Mouse (Mus musculus) telencephalon, adult 2 months (tissue): ENCODE results near the gene Eps8.

ENCODE experiments used
- DNase-seq: peaks from one replicate; pipeline ENCODE4 v3.0.0-alpha.2; 2011; ENCODE audit warnings: low read depth, low spot score

Gene Eps8

GRCm38 (mm10) chr6:137570019-137570418, 84.7 kb downstream of the Eps8 start:
- no peak for DNase-seq

- DNase-seq, result no peak
Observed at GRCm38 (mm10) chr6:137569071-137569470, 85.6 kb downstream of the Eps8 start.

DNA sequence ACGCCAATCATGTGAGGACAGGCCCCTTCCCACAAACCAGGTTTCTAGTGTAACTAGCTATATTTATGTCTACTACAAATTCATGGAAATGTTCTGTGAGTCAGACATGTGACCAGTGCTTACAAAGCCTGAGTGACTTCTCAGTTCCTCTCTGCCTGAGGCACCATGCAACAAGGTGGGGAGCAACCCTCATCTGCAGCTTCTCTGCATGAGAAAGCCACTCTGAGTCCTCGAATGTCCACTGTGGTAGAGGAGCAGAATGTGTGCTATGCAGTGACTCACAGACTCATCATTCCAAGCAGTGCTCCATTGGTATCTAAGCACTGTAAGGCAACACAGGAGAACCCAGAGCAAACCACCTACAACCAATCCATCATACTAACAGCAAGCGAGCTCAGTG, 88.8 kb downstream of the Eps8 start:
- DNase-seq, result no peak

DNA sequence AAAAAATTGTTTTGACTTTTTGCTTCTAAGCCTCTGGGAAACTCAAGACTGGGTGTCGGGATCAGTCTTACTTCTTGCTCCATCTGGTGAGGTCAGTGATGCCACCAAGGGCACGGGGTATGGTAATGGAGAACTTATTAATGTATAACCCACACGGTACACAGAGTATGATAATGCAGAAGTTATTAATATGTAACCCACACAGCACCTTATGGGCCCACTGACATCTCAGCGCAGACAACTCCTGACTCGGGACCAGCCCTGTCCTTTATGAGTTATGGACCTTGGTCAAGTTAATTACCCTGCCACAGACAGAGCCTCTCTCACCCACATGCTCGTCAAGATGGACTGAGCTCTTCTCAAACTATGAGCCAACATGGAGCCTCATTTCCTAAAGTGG, 89.2 kb downstream of the Eps8 start:
- no peak for DNase-seq

GRCm38 (mm10) chr6:137560358-137560859, 94.3 kb downstream of the Eps8 start:
- DNase-seq, result no peak

DNA sequence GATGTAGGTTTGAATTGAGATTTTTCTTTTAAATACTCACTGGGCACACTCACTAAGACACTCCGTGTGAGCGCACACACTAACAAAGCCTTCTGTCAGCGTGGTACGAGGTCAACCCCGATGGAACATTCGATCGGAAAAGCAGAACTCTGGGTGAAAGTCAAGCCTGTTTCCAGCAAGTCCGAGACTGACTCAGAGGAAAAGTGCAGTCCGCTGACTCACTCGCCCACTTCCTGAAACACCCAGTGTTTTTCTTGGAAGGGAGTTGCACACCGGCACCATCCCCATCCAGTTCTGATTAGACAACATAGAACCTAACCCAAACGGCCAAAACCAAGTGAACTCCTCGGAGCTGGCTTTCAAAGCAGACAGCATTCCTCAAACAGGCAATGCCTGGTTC, 95.8 kb downstream of the Eps8 start:
- DNase-seq, result no peak

DNA sequence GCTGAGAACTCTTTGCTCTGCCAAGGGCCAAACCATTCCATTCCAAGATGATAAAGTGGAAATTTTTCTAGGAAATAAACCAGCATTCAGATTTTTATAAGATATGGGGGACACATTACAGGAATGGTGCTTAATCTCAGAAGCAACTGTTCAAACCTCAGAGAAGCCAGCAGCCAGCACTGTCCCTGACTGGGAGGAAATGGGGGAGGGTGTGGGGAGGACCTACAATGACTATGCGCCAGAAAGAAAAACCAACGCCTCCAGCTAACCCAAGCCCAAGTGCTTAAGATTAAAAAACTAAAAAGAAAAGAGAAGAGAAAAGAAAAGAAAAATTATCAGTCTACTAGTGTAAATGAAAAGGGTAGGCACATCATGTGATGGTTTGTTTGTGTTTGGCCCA, 97.0 kb downstream of the Eps8 start:
- no peak for DNase-seq

GRCm38 (mm10) chr6:137557159-137557558, 97.5 kb downstream of the Eps8 start:
- DNase-seq, result no peak

GRCm38 (mm10) chr6:137556636-137557035, 98.0 kb downstream of the Eps8 start:
- DNase-seq, result no peak

DNA sequence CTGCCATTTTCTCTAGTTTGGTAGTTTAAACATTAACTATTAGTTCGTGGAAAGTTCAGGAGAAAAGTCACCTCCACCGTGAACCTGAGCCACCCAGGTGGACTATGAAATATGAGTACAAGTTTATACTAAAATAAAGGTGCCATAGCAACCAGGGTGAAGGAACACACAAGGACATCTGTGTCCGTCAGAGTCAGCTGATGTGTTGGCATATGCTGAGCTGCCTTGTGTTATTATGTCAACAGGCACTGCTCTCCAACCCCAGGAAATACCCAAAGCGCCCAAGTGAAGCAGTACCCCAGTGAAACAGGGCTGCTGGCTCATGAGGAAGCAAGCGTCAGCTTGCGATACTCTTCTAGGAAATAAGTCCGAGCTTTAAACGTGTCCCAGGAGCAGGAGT, 104.5 kb downstream of the Eps8 start:
- no peak for DNase-seq

GRCm38 (mm10) chr6:137548613-137549012, 106.1 kb downstream of the Eps8 start:
- no peak for DNase-seq

DNA sequence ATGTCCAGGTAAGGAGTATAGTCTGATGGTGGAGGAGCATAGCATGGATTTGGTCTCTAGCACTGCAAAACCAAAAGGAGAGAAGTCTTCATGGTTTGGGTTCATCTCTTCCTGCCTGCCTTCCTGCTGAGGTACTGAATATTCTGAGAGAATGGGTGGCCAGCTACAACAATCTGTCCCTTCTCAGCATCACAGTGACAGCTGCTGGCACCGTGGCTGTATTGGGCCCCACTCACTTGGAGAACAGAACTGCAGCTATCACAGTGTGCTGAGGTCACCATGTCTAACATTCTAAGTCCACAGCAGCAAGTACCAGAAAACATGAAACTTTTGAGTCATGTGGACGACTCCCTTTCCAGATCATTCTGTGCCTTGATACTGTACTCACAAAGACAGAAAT, 107.1 kb downstream of the Eps8 start:
- DNase-seq, result no peak

DNA sequence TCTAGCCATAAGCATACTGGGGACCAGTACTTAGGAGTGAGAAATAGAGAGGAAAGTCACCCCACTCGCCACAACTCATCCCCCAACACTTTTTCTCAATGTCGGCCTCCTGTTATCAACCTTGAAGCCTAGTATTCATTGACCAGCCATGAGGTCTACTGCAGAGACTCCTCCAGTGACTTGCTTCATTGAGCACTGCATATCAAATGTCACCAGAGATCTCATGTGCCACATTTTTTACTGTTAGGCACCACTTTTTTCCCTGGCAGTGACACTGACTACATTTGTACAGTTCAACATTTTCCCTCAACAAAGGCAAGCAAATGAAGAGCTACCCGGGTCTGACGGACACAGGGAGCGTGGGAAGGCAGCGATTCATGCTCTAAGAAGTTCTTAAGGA, 108.6 kb downstream of the Eps8 start:
- no peak for DNase-seq

GRCm38 (mm10) chr6:137545341-137545740, 109.3 kb downstream of the Eps8 start:
- no peak for DNase-seq

DNA sequence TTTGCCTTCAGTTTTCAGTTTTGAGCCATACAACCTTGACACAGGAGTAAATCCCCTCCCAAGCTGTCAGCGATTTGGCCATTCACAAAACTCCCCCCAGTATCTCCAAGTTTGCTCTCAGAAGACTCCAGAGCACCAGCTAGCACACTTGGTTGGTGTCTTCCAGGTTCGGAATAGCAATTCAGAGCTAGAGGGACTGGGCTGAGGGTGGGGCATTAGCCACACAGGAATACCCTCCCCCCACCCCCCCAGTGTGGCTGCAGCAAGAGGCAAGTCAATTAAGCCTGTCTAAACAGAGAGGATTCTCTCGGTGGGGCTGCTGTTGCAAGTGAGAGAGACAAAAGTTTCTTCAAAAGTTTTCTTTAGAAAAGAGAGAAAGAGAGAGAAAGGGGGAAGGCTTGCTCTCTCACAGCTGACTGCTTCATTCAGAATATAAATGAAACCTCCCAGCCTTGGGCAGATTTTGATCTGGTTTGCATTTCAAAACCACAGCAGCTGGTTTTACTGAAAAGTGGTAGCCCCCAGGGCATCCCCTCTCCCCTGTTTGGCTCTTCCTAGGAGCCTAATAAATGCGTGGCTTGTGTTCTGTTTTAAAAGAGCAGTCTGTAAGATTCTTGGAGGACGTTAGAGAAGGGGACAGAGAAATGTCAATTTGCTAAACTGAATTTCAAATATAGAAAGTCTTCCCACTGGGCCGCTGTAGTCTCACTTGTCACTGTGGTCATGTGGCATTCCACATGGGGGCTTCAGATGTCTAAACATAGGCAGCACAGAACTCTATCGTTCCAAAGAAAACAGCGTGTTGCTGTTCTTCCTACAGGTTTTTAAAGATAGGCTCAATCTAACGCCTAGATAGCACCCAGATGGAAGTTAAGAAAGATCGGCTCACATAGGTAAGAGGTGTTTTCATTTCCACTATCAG, 112.2 kb downstream of the Eps8 start:
- DNase-seq, result no peak

DNA sequence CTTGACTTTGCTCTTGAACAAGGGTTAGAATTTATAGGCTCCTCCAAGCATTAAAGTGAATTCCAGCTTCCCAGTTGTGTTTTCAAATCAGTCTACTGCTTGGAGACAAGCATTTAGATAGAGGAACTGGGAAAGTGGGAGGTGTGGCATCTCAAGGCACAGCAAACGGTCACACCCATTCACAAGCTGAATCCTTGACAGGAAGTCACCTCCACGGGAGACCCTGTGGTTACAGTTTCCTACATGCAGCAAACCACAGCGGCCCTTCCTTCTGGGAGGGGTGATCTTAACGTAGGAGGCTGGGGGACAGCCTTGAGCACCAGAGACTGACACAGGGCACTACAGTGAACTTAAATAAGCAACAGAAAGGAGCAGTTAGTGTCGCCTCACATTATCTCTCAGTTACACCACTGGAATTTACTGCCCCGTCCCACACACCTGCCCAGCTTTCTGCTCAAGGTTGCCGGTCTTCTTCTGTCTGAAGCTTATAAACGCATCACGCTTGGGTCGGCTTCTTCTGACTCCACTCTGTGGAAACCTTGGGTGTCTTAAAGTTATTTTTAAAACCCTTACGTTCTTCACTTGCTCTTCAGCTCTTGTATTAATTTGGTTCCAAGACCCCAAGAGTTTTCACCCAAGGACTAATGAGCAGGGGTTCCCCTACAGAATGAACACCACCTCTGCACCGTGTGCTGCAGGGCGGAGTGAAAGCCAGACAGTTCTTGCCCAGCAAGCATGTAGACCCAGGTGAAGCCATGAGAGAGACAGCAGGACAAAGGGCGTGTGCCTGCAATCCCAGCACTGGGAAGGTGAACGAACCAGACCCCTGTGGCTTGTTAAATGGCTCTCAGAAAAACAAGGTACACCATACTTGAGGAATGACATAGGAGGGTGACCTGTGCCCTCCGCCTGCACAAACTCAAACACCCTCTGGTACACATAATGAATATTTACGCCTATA, 113.2 kb downstream of the Eps8 start:
- DNase-seq, result no peak

DNA sequence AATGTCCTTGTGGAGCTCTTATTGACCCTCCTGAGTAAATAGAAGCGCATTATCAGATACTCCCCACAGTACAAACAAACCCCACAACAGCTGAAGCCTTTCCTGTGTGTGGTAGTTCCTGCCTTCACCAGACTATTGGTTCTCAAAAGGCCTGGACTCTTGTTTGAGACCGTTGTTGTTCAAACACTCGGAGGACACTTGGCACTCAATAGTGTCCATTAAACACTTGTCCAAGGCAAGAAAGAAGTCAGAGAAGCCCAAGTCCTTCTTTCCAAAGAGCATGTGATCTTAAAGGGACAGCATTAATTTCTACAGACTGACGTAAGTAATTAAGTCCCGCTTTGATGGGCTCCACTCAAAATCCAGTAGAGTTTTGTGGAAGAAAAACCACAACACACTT, 113.9 kb downstream of the Eps8 start:
- no peak for DNase-seq

DNA sequence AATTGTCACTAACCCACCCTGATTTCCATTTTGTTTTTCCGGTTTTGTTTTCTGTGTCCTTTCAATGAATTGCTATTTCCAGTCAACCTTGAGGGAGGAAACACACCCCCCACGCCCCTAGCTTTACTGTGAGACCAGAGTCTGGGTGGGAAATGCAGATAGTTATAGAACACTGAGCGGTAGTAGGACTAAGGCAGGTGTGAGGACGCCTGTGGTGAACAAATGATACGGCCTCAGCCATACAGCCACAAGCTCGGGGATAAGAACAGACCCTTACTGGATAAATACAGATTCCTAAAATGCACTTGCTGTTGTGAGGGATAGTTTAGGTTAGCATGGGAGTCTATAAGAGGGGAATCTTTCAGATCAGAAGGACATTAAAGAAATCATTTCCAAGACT, 114.3 kb downstream of the Eps8 start:
- DNase-seq, result no peak

DNA sequence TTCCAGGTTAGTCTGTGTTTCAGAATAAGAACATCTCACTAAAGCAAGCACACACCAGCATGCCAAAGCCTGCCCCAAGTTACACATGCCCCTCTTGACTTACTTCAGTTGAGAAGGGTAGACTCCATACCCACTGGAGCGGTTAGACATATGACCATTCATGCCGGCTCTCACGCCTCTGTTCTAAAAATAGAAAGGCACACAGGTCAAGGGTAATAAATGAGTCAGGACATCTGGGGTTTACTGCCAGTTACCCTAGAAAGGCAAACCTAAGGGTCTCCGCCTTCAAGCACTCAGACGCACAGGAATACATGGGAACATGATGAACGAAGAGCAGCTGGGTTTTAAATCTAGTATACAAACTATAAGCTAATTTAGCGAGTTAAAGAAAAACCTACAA, 115.5 kb downstream of the Eps8 start:
- DNase-seq, result no peak

- DNase-seq, result no peak
Observed at GRCm38 (mm10) chr6:137532758-137533157, 121.9 kb downstream of the Eps8 start.

DNA sequence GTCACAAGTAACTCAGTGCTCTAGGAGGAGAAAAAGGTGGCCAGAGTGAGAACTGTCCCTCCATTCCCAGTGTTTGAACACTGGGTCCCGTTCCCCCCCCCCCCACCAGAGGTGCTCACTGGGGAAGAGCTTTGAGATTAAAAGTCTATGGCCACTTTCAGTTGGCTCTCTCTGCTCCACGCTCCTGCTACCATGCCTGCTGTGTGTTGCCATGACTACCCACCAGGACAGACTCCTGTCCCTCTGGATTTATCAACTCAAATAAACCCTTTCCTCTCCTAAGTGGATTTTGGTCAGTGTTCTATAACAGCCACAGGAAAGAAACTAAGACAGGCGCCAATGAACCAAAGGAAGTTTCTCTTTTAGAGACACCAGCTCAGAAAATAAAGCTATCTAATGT, 128.9 kb downstream of the Eps8 start:
- no peak for DNase-seq

DNA sequence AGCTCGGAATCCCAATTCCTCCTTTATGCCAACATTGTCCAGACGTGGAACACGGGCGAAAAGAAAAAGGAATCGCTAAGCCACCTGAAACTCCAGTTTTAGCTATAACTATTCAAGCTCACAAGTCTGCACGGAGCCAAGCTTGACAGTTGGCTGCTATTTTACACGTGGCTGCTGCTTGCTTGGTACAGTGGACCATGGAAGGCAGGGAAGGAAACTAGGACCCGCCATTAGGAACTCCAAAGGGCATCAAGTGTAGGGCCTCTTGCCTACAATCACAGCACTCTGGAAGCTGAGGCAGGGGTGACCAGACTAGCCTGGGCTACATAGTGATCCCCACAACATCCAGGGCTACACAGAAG, 134.4 kb downstream of the Eps8 start:
- DNase-seq, result no peak
